Mouse (Mus musculus) cerebellum, adult 9-10 months (tissue): ENCODE results near the gene Gm10118.

Source experiments
- DNase-seq: peaks from one replicate; pipeline ENCODE4 v3.0.0; 2022

The Gm10118 gene

GRCm38 (mm10) chr10:63927334-63927733 lies at the start of gene Gm10118:
Gene Gm10118, minus strand, starts transcription at chr10:63927434.
- DNase-seq = no peak

GRCm38 (mm10) chr10:63972300-63972699 lies 45.1 kb upstream of the Gm10118 start:
- DNase-seq = no peak

DNA sequence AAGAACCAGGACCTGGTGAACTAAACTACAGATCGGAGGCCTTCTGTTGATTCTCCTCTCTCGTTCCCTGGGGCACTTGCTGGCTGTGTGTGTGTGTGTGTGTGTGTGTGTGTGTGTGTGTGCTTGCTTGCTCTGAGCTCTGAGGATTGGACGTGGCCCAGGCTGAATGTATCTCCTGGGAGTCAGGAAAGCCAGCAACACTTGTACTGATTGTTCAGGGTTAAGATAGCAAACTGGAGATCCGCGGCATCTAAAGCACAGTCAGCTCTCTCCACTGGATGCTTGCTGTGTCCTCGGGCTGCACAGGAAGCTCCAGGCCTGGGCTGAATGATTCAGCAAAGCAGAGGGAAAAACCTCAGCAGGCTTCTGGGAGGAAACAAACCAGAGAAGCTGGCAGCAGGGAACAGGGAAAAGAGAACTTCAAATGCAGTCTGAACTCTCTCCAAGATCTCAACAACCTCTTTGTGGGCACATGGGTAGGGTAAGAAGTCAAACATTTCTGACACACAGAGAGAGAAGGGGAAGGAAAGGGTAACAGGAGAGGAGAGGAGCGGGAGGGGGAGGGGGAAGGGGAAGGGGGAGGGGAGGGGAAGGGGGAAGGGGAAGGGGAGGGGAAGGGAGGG lies 27.2 kb upstream of the Gm10118 start:
- peak; percentile 63 for DNase-seq

GRCm38 (mm10) chr10:63951481-63951880 lies 24.2 kb upstream of the Gm10118 start:
- DNase-seq = no peak

DNA sequence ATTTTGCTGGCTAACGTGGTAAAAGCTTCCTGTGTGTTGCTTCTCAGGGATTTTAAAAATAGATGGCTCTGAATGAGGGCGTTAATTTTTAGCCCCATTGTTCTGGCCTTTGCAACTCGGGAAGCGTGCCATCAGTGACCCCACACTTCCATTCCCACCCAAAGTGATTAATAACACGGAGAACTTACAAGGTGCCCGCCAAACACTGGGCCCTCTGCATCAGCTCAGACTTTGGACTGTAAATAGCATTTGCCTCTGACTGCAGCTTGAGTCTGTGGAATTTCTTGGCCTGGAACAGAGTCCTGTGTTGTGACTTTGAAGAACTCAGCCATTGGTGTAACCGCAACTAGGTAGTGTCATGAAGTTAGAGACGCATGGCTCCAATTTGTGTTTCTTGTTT lies 23.6 kb upstream of the Gm10118 start:
- DNase-seq = no peak

DNA sequence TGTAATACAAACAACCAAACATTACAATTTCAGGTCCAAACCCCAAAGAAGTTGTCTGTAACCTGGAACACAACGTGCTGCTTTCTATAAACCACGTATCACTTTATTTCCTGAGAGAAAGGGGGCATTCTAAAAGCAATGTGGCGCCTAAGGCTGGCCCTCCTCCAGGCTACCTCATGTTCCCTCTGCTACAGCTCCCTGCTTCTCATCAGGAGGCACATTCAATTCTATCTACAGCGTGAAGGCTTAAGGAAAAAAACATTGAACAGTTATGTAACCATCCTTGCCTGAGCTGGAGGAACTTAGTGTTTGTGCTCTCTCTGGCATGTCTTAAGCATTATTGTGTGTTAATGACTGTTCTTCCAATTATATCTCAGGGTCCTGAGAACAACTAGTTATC lies 20.0 kb upstream of the Gm10118 start:
- peak; percentile 78 for DNase-seq

GRCm38 (mm10) chr10:63945534-63945933 lies 18.3 kb upstream of the Gm10118 start:
- no peak for DNase-seq

DNA sequence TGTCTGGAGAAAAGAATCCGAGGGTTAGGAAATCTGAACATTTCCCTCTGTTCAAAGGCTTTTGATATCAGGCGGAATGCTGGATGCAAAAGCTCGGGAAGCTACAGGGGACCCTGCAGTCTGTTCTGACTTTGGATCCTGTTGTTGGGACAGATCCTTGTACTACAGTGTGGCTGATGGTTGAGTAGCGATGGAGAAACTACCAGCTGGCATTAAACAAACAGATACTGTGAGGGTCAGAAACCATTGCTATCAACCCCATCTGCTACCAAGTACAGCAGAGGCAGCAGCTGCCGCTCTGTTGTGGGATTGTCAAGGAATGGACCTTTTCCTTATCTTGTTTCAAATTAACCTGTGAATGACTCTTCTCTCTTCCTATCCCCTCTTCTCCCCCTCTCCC lies 6.7 kb upstream of the Gm10118 start:
- peak; percentile 55 for DNase-seq

GRCm38 (mm10) chr10:63908878-63909277 lies 18.4 kb downstream of the Gm10118 start:
- no peak for DNase-seq

DNA sequence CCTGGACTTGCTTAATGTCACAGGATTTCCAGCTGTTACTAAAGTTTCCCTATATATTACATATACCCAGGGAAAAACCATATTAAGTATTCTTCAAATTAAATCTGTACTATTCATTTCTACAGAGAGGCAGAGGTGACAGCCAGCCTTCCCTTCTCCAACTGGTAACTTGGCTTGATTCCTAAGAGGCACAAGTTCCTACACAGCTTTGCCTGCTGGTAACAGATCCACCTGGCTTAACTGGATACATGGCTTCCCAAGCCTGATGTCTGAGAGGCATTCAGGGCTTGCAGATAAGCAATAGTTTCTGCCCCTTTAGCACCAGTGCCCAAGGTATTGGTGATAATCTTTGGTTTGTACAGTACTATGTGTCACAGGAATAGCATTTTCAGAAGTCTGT lies 27.3 kb downstream of the Gm10118 start:
- peak; percentile 39 for DNase-seq

DNA sequence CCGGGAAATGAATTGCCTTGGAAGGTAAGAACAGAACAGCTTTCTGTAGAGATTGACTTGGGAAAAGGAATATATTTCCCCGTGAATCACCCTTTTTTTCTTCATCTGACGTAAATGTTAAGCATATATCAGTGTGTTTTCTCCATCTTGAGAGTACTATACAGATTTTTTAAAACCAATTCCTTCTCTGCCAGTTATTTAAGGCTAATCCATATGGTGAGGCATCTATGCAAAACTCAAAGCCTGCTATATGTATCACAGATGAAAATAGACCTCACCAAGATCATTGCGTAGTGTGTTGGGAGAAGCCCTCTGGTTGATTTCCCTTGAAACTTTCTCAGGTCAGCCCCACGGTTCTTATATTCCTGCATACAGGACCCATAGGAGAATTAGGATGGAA lies 32.6 kb downstream of the Gm10118 start:
- DNase-seq = no peak

DNA sequence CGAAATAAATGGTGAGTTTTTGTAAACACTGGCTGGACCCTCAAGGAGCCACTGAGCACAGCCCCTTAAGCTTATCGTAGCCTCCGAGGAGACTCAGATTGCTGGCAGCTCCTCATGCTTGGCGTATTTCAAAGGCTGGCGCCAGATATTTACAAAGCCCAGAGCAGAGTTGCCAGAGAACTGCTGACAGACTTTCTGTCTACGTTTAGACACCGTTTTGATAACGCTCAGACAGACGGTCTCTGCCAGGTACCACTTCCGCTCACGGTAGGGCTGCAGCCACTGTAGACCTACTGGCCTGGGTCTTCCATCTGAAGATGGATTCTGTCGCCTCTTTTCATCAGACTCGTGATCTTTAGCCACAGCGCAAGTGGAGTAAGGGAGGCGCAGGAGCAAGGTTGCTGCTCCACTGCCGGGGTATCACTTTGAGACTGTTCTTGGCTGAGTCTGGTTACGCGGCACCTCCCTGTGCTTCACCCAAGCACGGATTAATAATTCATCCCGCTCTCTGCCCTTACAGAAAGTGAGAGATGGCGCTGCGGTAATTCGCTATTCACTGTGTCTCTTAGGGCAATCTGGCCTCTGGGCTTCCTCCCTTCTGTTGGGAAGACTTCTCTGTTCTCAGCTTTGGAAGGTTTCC lies 40.7 kb downstream of the Gm10118 start:
- DNase-seq = peak; percentile 39

- DNase-seq = peak; percentile 91
These were observed 46.8 kb downstream of the Gm10118 start for GRCm38 (mm10) chr10:63880462-63880903.
